Mouse (Mus musculus): ENCODE data around the gene Mapk8ip1. TPM values are rescaled to one million over a fixed set of nuclear protein-coding genes. Genes with fewer than 3 reads are reported as not detected.

Gene Mapk8ip1
- total RNA-seq, 1 experiment from 2014 or later, result not detected

GRCm38 (mm10) chr2:92392318-92393264, 8.5 kb downstream of the Mapk8ip1 start:
- ATAC-seq (ENCODE audit: extremely low read depth, insufficient number of reproducible peaks, low FRiP score, poor library complexity, severe bottlenecking), result no peak

GRCm38 (mm10) chr2:92391703-92392317, 9.3 kb downstream of the Mapk8ip1 start:
- ATAC-seq (ENCODE audit: extremely low read depth, insufficient number of reproducible peaks, low FRiP score, poor library complexity, severe bottlenecking), result no peak

- no peak for ATAC-seq (ENCODE audit: extremely low read depth, insufficient number of reproducible peaks, low FRiP score, poor library complexity, severe bottlenecking)
Measured at GRCm38 (mm10) chr2:92391116-92391515, 9.9 kb downstream of the Mapk8ip1 start.

DNA sequence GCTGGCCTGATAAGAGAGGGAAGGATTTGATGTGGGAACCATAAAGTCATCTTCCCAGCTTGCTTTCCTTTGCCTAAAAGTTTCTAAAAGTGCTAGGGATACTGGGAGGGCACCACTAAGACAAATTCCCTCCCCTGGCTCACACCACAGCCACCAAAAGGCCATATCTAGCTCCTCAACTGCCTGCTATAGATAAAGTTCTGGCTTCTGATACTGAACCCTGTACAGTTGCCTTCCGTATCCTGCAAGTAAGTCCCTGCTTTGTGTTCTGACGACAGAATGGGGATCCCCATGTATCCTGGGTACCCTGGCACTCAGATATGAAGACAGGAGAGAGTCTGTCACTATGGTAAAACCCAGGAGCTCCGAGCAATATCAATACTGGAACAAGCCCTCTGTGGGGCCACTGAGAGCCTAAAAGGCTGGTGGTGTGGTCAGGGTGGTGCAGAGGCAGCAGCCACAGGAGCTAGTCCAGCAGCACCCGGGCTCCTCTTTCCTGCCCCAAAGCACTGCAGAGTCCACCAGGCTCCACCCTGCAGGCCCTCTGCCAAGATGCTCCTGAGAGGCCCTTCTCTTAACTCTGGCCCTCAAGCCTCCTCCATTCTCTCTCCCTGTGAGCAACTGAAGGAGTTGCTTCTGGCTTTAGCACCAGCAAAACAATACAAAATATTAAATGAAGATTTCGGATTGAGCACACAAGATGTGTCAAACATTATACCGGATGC, 10.7 kb downstream of the Mapk8ip1 start:
- ATAC-seq (ENCODE audit: extremely low read depth, insufficient number of reproducible peaks, low FRiP score, poor library complexity, severe bottlenecking), result no peak

- no peak for ATAC-seq (ENCODE audit: extremely low read depth, insufficient number of reproducible peaks, low FRiP score, poor library complexity, severe bottlenecking)
Measured at GRCm38 (mm10) chr2:92389645-92390044, 11.4 kb downstream of the Mapk8ip1 start.

- no peak for ATAC-seq (ENCODE audit: extremely low read depth, insufficient number of reproducible peaks, low FRiP score, poor library complexity, severe bottlenecking)
Measured at GRCm38 (mm10) chr2:92388891-92389641, 12.0 kb downstream of the Mapk8ip1 start.

- no peak for ATAC-seq (ENCODE audit: extremely low read depth, insufficient number of reproducible peaks, low FRiP score, poor library complexity, severe bottlenecking)
Measured at GRCm38 (mm10) chr2:92388081-92388517, 13.0 kb downstream of the Mapk8ip1 start.

- ATAC-seq (ENCODE audit: extremely low read depth, insufficient number of reproducible peaks, low FRiP score, poor library complexity, severe bottlenecking), result no peak
Measured at GRCm38 (mm10) chr2:92387646-92388045, 13.4 kb downstream of the Mapk8ip1 start.

DNA sequence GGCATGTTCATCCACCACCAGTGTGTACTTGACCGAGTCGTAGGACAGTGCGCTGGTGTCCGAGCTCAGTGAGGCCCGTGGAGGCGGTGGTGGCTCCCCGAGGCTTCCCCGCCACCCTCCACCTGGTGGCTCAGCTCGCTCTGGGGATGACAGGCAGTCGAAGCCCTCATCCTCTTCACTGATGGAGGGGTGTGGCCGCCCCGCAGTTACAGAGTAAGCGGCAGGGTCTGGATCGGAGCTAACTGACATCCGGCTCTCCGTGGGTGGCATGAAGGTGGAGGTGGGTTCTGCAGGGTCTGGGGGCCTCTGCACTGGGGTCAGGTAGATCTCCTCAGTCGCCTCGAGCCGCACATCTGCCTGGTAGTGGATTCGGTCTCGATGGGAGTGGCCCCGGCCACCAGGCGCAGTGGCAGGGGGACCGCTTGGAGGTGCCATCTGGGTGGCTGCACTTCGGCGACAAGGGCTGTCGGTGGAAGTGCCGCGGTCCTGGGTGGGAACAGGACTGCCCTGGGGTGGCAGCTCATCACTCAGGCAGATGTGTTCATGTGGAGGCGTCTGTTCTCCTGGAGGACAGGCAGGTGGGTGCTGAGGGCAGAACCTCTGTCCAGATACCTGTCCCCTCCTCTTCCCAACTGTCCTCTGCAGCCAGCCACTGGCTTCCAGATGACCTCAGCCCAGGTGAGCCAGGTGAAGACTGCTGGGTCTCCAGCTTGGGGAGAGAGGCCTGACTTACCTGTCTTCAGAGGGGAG, 14.1 kb downstream of the Mapk8ip1 start:
- no peak for ATAC-seq (ENCODE audit: extremely low read depth, insufficient number of reproducible peaks, low FRiP score, poor library complexity, severe bottlenecking)

GRCm38 (mm10) chr2:92385113-92386051, 15.7 kb downstream of the Mapk8ip1 start:
- no peak for ATAC-seq (ENCODE audit: extremely low read depth, insufficient number of reproducible peaks, low FRiP score, poor library complexity, severe bottlenecking)

- no peak for ATAC-seq (ENCODE audit: extremely low read depth, insufficient number of reproducible peaks, low FRiP score, poor library complexity, severe bottlenecking)
Measured at GRCm38 (mm10) chr2:92384101-92384500, 17.0 kb downstream of the Mapk8ip1 start.

- ATAC-seq (ENCODE audit: extremely low read depth, insufficient number of reproducible peaks, low FRiP score, poor library complexity, severe bottlenecking), result no peak
Measured at GRCm38 (mm10) chr2:92382759-92383158, 18.3 kb downstream of the Mapk8ip1 start.

DNA sequence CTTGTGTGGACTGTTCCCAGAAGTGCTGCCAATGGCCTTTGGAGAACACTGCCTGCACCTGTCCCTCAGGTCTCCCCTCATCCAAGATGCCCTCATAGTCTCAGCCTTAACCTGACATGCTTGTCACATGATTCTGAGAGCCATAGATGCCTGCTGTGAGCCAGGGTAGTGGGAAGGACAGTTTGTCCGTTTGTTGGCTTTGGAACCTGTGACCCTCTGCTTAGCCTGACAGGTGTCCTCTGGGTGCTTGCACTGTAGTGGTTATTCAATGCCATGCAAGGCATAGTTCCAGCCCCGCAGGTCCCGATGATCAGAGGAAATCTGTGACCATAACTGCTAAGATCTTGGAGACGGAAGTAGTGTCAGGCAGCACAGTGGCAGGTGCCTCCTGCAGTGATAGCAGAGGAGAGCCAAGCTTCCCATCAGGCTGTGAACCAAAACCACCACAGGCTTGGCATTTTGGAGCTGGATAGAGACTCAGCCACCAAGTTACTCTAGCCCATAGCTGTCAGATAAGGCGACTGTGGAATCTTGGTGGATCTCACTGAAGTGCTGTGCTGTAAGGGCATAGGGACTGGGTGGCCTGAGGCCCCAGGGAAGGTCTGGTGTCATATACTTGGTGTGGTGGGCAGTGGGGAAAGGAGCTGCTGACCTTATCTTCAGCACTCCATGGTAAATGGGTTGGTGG, 19.0 kb downstream of the Mapk8ip1 start, which contains the start of gene 1700029I15Rik:
1700029I15Rik (plus strand) TSS at position 638 of the 688 bp plus-strand sequence.
- ATAC-seq (ENCODE audit: extremely low read depth, insufficient number of reproducible peaks, low FRiP score, poor library complexity, severe bottlenecking), result no peak

DNA sequence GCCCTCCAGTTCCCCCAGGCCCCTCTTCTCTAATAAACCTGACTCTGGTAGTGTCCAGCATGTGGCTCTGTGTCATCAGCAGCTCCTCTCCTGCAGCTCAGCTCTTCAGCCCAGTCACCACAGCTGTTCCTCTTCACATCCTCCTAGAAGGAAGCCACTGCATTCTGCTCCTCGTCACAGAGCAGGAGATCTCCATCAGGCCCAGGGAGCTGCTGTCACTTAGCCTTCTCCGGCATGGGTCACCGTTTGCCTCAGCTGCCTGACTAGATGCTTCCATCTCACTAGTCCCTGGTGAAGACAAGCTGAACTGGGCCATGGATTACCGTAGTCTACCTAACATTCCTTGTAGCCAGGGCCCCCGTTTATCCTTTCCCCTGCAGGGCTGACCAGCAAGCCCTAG, 19.9 kb downstream of the Mapk8ip1 start:
- ATAC-seq (ENCODE audit: extremely low read depth, insufficient number of reproducible peaks, low FRiP score, poor library complexity, severe bottlenecking), result no peak

DNA sequence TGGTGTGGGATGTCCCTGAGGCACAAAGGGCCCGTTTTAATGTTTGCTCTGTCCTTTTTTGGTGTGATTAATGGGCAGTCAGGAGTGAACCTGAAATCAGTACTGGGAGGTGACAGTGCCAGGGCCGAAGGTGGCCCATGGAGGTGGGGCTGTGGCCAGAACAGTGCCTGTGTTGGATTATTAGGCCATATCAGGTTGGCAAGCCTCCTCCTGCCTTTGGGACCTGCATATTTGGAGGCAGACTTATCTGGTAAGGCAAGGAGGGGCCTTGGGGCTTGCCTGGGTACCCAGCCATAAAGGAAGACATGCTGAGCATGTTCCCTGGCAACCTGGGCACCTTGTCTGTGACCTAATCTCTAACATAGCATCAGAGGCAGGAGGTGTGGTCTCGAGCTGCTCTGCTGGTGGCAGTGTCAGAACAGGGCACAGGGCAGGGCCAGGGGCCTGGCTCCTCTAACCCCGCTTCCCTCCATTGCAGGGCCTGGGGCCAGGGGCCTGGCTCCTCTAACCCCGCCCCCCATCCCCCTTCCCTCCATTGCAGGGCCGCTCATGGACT, 20.5 kb downstream of the Mapk8ip1 start:
- ATAC-seq (ENCODE audit: extremely low read depth, insufficient number of reproducible peaks, low FRiP score, poor library complexity, severe bottlenecking), result no peak

DNA sequence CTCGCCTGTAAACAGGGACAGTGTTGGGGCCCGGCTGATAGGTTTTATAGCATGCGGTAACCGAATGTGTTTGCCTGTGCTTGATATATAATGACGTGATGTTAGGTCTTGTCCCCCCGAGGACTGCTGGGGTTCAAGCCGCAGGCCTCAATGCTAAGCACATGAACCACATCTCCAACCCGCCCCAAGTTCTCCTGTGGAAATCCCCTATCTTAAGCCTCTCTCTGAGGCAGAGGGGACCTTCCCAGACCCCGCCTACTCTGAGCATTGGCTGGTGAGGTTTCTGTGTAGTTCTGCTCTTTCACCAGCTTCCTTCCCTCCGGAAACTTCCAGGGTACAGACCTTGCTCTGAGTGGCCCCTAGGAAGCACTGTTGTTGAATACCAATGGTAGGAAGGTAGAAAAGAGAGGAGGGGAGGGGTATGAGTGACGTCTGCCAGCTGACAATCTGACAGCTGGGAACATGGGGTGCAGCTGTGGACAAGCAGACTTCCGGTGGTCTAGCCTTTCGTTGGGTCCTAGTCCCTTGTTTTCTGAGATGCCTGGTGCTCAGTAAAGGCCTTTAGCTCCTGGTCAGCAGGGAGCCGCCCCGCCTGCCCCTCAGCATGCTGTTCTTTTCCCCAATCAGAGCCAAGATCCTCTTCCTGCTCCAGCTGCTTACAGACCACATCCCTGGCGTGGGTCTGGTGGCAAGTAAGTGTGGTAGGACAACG, 21.1 kb downstream of the Mapk8ip1 start:
- no peak for ATAC-seq (ENCODE audit: extremely low read depth, insufficient number of reproducible peaks, low FRiP score, poor library complexity, severe bottlenecking)
